Mouse (Mus musculus) stomach, embryonic 15.5 days (tissue): Measurements from ENCODE around the gene Ccdc146. TPM values are rescaled to one million over a fixed set of nuclear protein-coding genes. Genes with fewer than 3 reads are reported as not detected.

ENCODE experiments used
- ATAC-seq: fragments of 200-750 bp; cut with Nextera tagmentation; 2 replicates; pipeline ENCODE4 v1.8.0; 2017; ENCODE audit warnings: low read depth, moderate number of reproducible peaks, moderate TSS enrichment; ENCODE audit not compliant: insufficient read depth, low FRiP score
- H3K27ac ChIP-seq: fragments of 300-500 bp; sonication (generic); 2 replicates; pipeline ENCODE4 v1.5.1; 2015; ENCODE audit warnings: mild to moderate bottlenecking, inconsistent platforms
- H3K27me3 ChIP-seq: fragments of 300-500 bp; sonication (generic); replicated peaks from 2 replicates; pipeline ENCODE4 v1.6.1; 2015; ENCODE audit warnings: inconsistent platforms
- H3K36me3 ChIP-seq: fragments of 300-500 bp; sonication (generic); 2 replicates; pipeline ENCODE4 v1.6.1; 2015; ENCODE audit warnings: inconsistent platforms
- H3K4me1 ChIP-seq: fragments of 300-500 bp; sonication (generic); 2 replicates; pipeline ENCODE4 v1.6.1; 2015; ENCODE audit warnings: inconsistent platforms
- H3K4me2 ChIP-seq: fragments of 300-500 bp; sonication (generic); 2 replicates; pipeline ENCODE4 v1.6.1; 2015; ENCODE audit warnings: mild to moderate bottlenecking, inconsistent platforms
- H3K4me3 ChIP-seq: fragments of 300-500 bp; sonication (generic); replicated peaks from 2 replicates; pipeline ENCODE4 v1.5.1; 2015; ENCODE audit warnings: inconsistent platforms
- H3K9ac ChIP-seq: fragments of 300-500 bp; sonication (generic); 2 replicates; pipeline ENCODE4 v1.6.1; 2015; ENCODE audit warnings: inconsistent platforms
- H3K9me3 ChIP-seq: fragments of 300-500 bp; sonication (generic); 2 replicates; pipeline ENCODE4 v1.6.1; 2016; ENCODE audit warnings: inconsistent platforms
- WGBS: fragments of 180-500 bp; shearing (Covaris S2); methylation state at CpG from one replicate; pipeline ENCODE4 v1.1.7; 2015; 5-methylcytosine and 5-hydroxymethylcytosine counted together
- polyA plus RNA-seq: library from polyadenylated mRNA; unstranded; fragments of >200 nt; fragmentation: Nextera tagmentation; extraction: Ambion mirVana; gene quantifications from 2 replicates; pipeline ENCODE4 v1.2.1, GENCODE M21; 2015

Ccdc146 gene
- polyA plus RNA-seq, 1 experiment from 2014 or later, result 0.62 TPM

- no peak overlapping the region for H3K4me2 ChIP-seq
- no peak overlapping the region for H3K27ac ChIP-seq
- H3K9ac ChIP-seq, result no peak overlapping the region
- H3K36me3 ChIP-seq, result no peaks in the 10 kb centered on the region
- no peaks in the 10 kb centered on the region for H3K9me3 ChIP-seq
- WGBS, result 88% methylated on average over 12 of the region's 12 CpGs
- no peaks in the 10 kb centered on the region for H3K4me1 ChIP-seq
- no peak overlapping the region for H3K4me3 ChIP-seq
- ATAC-seq, result no peak
- H3K27me3 ChIP-seq, result no peaks in the 10 kb centered on the region
Observed at GRCm38 (mm10) chr5:21254731-21255525, 169.5 kb downstream of the Ccdc146 start.

DNA sequence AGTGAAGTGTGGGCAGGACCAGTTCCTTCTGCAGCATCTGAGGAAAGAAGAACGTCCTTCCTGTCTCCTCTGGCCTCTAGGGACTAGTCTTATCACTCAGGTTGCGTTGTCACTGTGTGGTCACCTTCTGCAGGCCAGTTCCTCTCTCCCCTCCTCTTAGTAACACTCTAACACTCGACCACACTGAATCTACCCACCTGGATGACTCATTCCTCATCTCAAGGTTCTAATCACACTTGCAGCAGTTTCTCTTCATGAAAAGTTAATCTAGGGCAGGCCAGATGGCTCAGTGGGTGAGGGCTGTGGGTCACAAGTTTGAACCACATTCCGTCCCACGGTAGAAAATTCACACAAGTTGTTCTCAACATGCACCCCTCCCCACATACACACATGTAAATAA, 175.6 kb downstream of the Ccdc146 start:
- Histone ChIP-seq H3K9me3 (no peaks in the 10 kb centered on the region), H3K27ac (no peak overlapping the region), H3K4me1 (no peaks in the 10 kb centered on the region), H3K4me2 (no peak overlapping the region), H3K27me3 (no peaks in the 10 kb centered on the region), H3K9ac (no peak overlapping the region), H3K4me3 (no peak overlapping the region), H3K36me3 (no peaks in the 10 kb centered on the region)
- no peak for ATAC-seq
- WGBS, result 58% methylated on average over 5 of the region's 5 CpGs

- WGBS, result 53% methylated on average over 2 of the region's 2 CpGs
- H3K36me3 ChIP-seq, result no peaks in the 10 kb centered on the region
- H3K4me2 ChIP-seq, result no peak overlapping the region
- no peaks in the 10 kb centered on the region for H3K27me3 ChIP-seq
- no peaks in the 10 kb centered on the region for H3K4me1 ChIP-seq
- no peak for ATAC-seq
- H3K9ac ChIP-seq, result no peak overlapping the region
- H3K4me3 ChIP-seq, result no peak overlapping the region
- no peak overlapping the region for H3K27ac ChIP-seq
- H3K9me3 ChIP-seq, result no peaks in the 10 kb centered on the region
Observed at GRCm38 (mm10) chr5:21247916-21248315, 176.6 kb downstream of the Ccdc146 start.

GRCm38 (mm10) chr5:21246794-21247193, 177.7 kb downstream of the Ccdc146 start:
- Histone ChIP-seq H3K9ac (no peak overlapping the region), H3K4me2 (no peak overlapping the region), H3K36me3 (no peaks in the 10 kb centered on the region), H3K27ac (no peak overlapping the region), H3K4me1 (no peaks in the 10 kb centered on the region), H3K4me3 (no peak overlapping the region), H3K9me3 (no peaks in the 10 kb centered on the region), H3K27me3 (no peaks in the 10 kb centered on the region)
- WGBS, result 76% methylated on average over 6 of the region's 6 CpGs
- no peak for ATAC-seq

DNA sequence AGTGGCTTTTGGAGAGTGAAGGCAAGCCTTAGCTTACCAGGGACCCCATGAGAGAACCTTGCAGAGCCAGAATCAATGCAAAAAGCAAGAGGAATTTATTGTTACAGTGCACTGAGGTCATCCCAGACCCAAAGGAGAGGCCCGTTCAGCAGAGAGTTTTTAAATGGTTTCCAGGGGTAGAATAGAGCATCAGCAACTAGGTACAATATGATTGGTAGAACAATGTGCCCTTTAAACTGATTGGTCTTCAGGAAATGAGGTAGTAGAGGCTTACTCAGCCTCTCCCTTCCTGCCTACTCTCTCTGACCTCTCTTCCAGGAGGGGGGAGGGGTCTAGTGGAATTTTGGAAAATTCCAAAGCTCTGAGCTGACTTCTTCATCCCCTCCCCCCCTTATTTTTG, 179.2 kb downstream of the Ccdc146 start:
- H3K4me1 ChIP-seq, result no peaks in the 10 kb centered on the region
- H3K27ac ChIP-seq, result no peak overlapping the region
- no peak overlapping the region for H3K4me3 ChIP-seq
- H3K9me3 ChIP-seq, result no peaks in the 10 kb centered on the region
- no peak overlapping the region for H3K9ac ChIP-seq
- no peak overlapping the region for H3K4me2 ChIP-seq
- no peaks in the 10 kb centered on the region for H3K36me3 ChIP-seq
- no peaks in the 10 kb centered on the region for H3K27me3 ChIP-seq
- WGBS, result 70% methylated on average over 1 of the region's 1 CpGs
- no peak for ATAC-seq

- no peak overlapping the region for H3K9ac ChIP-seq
- H3K9me3 ChIP-seq, result no peaks in the 10 kb centered on the region
- H3K36me3 ChIP-seq, result no peaks in the 10 kb centered on the region
- 86% methylated on average over 1 of the region's 1 CpGs for WGBS
- no peaks in the 10 kb centered on the region for H3K27me3 ChIP-seq
- H3K4me3 ChIP-seq, result no peak overlapping the region
- no peak for ATAC-seq
- H3K4me1 ChIP-seq, result no peaks in the 10 kb centered on the region
- no peak overlapping the region for H3K27ac ChIP-seq
- H3K4me2 ChIP-seq, result no peak overlapping the region
Observed at GRCm38 (mm10) chr5:21244575-21244974, 179.9 kb downstream of the Ccdc146 start.

Other genes with a start within 250 kb of the Ccdc146 start
- 2.5 and 2.9 TPM in 2 replicates for gene Gsap, start 238.4 kb downstream of the Ccdc146 start, polyA plus RNA-seq
- 11.9 and 13.0 TPM in 2 replicates for gene Fgl2, start 52.0 kb downstream of the Ccdc146 start, polyA plus RNA-seq
- gene Fam185a, start 281 bp upstream of the Ccdc146 start, polyA plus RNA-seq, result 8.8 and 9.0 TPM in 2 replicates
- 55.3 and 57.7 TPM in 2 replicates for gene Lrrc17, start 118.9 kb upstream of the Ccdc146 start, polyA plus RNA-seq
- 0.13 and 0.36 TPM in 2 replicates for gene Fbxl13, start 221.0 kb upstream of the Ccdc146 start, polyA plus RNA-seq
- gene Armc10, start 221.1 kb upstream of the Ccdc146 start, polyA plus RNA-seq, result 33.8 and 35.6 TPM in 2 replicates